Mouse (Mus musculus) hindbrain, embryonic 15.5 days (tissue): ENCODE data around the gene Siglech. TPM values are rescaled to one million over a fixed set of nuclear protein-coding genes. Genes with fewer than 3 reads are reported as not detected.
A peak's percentile ranks its signal among the peaks of the same experiment; 100 is the strongest.

Experiments
- ATAC-seq: fragments of 200-750 bp; cut with Nextera tagmentation; 2 replicates; pipeline ENCODE4 v1.8.0; 2017; ENCODE audit warnings: low read depth, moderate number of reproducible peaks, moderate TSS enrichment; ENCODE audit not compliant: low FRiP score
- H3K27ac ChIP-seq: fragments of 300-500 bp; sonication (generic); replicated peaks from 2 replicates; pipeline ENCODE4 v1.5.1; 2015; ENCODE audit warnings: mild to moderate bottlenecking, inconsistent platforms
- H3K27me3 ChIP-seq: fragments of 300-500 bp; sonication (generic); 2 replicates; pipeline ENCODE4 v1.6.1; 2015; ENCODE audit warnings: control low read depth, inconsistent platforms
- H3K36me3 ChIP-seq: fragments of 300-500 bp; sonication (generic); 2 replicates; pipeline ENCODE4 v1.6.1; 2015; ENCODE audit warnings: control low read depth, inconsistent platforms
- H3K4me1 ChIP-seq: fragments of 300-500 bp; sonication (generic); replicated peaks from 2 replicates; pipeline ENCODE4 v1.6.1; 2015; ENCODE audit warnings: control low read depth, inconsistent platforms
- H3K4me2 ChIP-seq: fragments of 300-500 bp; sonication (generic); 2 replicates; pipeline ENCODE4 v1.6.1; 2015; ENCODE audit warnings: moderate library complexity, mild to moderate bottlenecking, inconsistent platforms
- H3K4me3 ChIP-seq: fragments of 300-500 bp; sonication (generic); 2 replicates; pipeline ENCODE4 v1.5.1; 2015; ENCODE audit warnings: mild to moderate bottlenecking, inconsistent platforms
- H3K9ac ChIP-seq: fragments of 300-500 bp; sonication (generic); 2 replicates; pipeline ENCODE4 v1.6.1; 2015; ENCODE audit warnings: inconsistent platforms
- H3K9me3 ChIP-seq: fragments of 300-500 bp; sonication (generic); 2 replicates; pipeline ENCODE4 v1.6.1; 2016; ENCODE audit warnings: control low read depth, inconsistent platforms
- WGBS: fragments of 180-500 bp; shearing (Covaris S2); methylation state at CpG from one replicate; pipeline ENCODE4 v1.1.7; 2015; 5-methylcytosine and 5-hydroxymethylcytosine counted together
- polyA plus RNA-seq: library from polyadenylated mRNA; unstranded; fragments of >200 nt; fragmentation: Nextera tagmentation; extraction: Ambion mirVana; gene quantifications from 2 replicates; pipeline ENCODE4 v1.2.1, GENCODE M21; 2015

The Siglech gene
- polyA plus RNA-seq: 1.9 and 2.2 TPM in 2 replicates

GRCm38 (mm10) chr7:55767926-55768325 is at the start of gene Siglech:
TSS of gene Siglech (plus strand) at chr7:55768178.
- ATAC-seq: no peak
- no peak within 1 kb of the TSS for H3K27ac ChIP-seq
- H3K4me3 ChIP-seq: no peak within 1 kb of the TSS
- no peaks in the 10 kb centered on the region for H3K9me3 ChIP-seq
- H3K9ac ChIP-seq: no peak within 1 kb of the TSS
- H3K4me1 ChIP-seq: no peaks in the 10 kb centered on the region
- no peaks in the 10 kb centered on the region for H3K27me3 ChIP-seq
- H3K4me2 ChIP-seq: no peak within 1 kb of the TSS
- no peaks in the 10 kb centered on the region for H3K36me3 ChIP-seq
- 39% methylated on average over 3 of the region's 3 CpGs for WGBS

- no peak for ATAC-seq
- Histone ChIP-seq H3K4me3 (no peak overlapping the region), H3K4me2 (no peak overlapping the region), H3K27me3 (no peaks in the 10 kb centered on the region), H3K27ac (no peak overlapping the region), H3K9me3 (no peaks in the 10 kb centered on the region), H3K36me3 (no peaks in the 10 kb centered on the region), H3K9ac (no peak overlapping the region), H3K4me1 (no peaks in the 10 kb centered on the region)
- WGBS: 83% methylated on average over 7 of the region's 7 CpGs
These were observed 45.3 kb upstream of the Siglech start for GRCm38 (mm10) chr7:55722673-55723072.

- WGBS: 75% methylated on average over 1 of the region's 1 CpGs
- Histone ChIP-seq H3K9ac (no peak overlapping the region), H3K4me2 (no peak overlapping the region), H3K27ac (no peak overlapping the region), H3K4me3 (no peak overlapping the region), H3K36me3 (no peaks in the 10 kb centered on the region), H3K9me3 (no peaks in the 10 kb centered on the region; the same call in 1 of the 2 replicates), H3K27me3 (no peaks in the 10 kb centered on the region), H3K4me1 (no peaks in the 10 kb centered on the region)
- ATAC-seq: no peak
These were observed 39.1 kb upstream of the Siglech start for GRCm38 (mm10) chr7:55728903-55729302.

GRCm38 (mm10) chr7:55734483-55734882 is 33.5 kb upstream of the Siglech start:
- 93% methylated on average over 2 of the region's 2 CpGs for WGBS
- Histone ChIP-seq H3K9me3 (no peaks in the 10 kb centered on the region; the same call in 1 of the 2 replicates), H3K4me1 (no peaks in the 10 kb centered on the region), H3K27me3 (no peaks in the 10 kb centered on the region), H3K4me3 (no peak overlapping the region), H3K4me2 (no peak overlapping the region), H3K36me3 (no peaks in the 10 kb centered on the region), H3K9ac (no peak overlapping the region), H3K27ac (no peak overlapping the region)
- ATAC-seq: no peak

GRCm38 (mm10) chr7:55737125-55737912 is 30.7 kb upstream of the Siglech start:
- Histone ChIP-seq H3K4me3 (no peak overlapping the region), H3K4me1 (no peaks in the 10 kb centered on the region), H3K9me3 (no peaks in the 10 kb centered on the region), H3K27me3 (no peaks in the 10 kb centered on the region), H3K36me3 (no peaks in the 10 kb centered on the region), H3K9ac (no peak overlapping the region), H3K4me2 (no peak overlapping the region), H3K27ac (no peak overlapping the region)
- WGBS: 39% methylated on average over 4 of the region's 4 CpGs
- ATAC-seq: peak; percentile 84

- no peak for ATAC-seq
- H3K9ac ChIP-seq: no peak overlapping the region
- 84% methylated on average over 3 of the region's 3 CpGs for WGBS
These were observed 24.2 kb upstream of the Siglech start for GRCm38 (mm10) chr7:55743614-55744267.

GRCm38 (mm10) chr7:55744566-55745220 is 23.3 kb upstream of the Siglech start:
- Histone ChIP-seq H3K9ac (no peak overlapping the region), H3K9me3 (no peaks in the 10 kb centered on the region), H3K4me3 (no peak overlapping the region), H3K27ac (0 out of 2 replicates have a peak overlapping the region, but pooled peaks have one; percentile 2), H3K27me3 (no peaks in the 10 kb centered on the region), H3K4me2 (no peak overlapping the region), H3K36me3 (no peaks in the 10 kb centered on the region), H3K4me1 (no peaks in the 10 kb centered on the region)
- WGBS: 34% methylated on average over 10 of the region's 10 CpGs
- ATAC-seq: peak; percentile 78

More at GRCm38 (mm10) chr7:55743614-55744267, 24.2 kb upstream of the Siglech start:
- H3K4me3 ChIP-seq: no peak overlapping the region
- no peaks in the 10 kb centered on the region for H3K36me3 ChIP-seq
- H3K9me3 ChIP-seq: no peaks in the 10 kb centered on the region
- no peaks in the 10 kb centered on the region for H3K4me1 ChIP-seq
- H3K27me3 ChIP-seq: no peaks in the 10 kb centered on the region
- no peak overlapping the region for H3K4me2 ChIP-seq
- H3K27ac ChIP-seq: no peak overlapping the region

GRCm38 (mm10) chr7:55750841-55751240 is 17.1 kb upstream of the Siglech start:
- H3K4me1 ChIP-seq: no peaks in the 10 kb centered on the region
- H3K27me3 ChIP-seq: no peaks in the 10 kb centered on the region
- no peak overlapping the region for H3K9ac ChIP-seq
- H3K27ac ChIP-seq: no peak overlapping the region
- H3K9me3 ChIP-seq: no peaks in the 10 kb centered on the region
- ATAC-seq: no peak
- WGBS: 80% methylated on average over 3 of the region's 3 CpGs
- H3K36me3 ChIP-seq: no peaks in the 10 kb centered on the region
- H3K4me2 ChIP-seq: no peak overlapping the region
- H3K4me3 ChIP-seq: no peak overlapping the region

GRCm38 (mm10) chr7:55759346-55759745 is 8.6 kb upstream of the Siglech start:
- no peaks in the 10 kb centered on the region for H3K36me3 ChIP-seq
- H3K27me3 ChIP-seq: no peaks in the 10 kb centered on the region
- H3K27ac ChIP-seq: no peak overlapping the region
- WGBS: 69% methylated on average over 3 of the region's 3 CpGs
- H3K9me3 ChIP-seq: no peaks in the 10 kb centered on the region
- no peak overlapping the region for H3K4me2 ChIP-seq
- no peak for ATAC-seq
- no peak overlapping the region for H3K9ac ChIP-seq
- no peak overlapping the region for H3K4me3 ChIP-seq
- no peaks in the 10 kb centered on the region for H3K4me1 ChIP-seq

- Histone ChIP-seq H3K4me2 (no peak overlapping the region), H3K4me3 (no peak overlapping the region), H3K27me3 (no peaks in the 10 kb centered on the region), H3K36me3 (no peaks in the 10 kb centered on the region), H3K4me1 (no peaks in the 10 kb centered on the region), H3K9ac (no peak overlapping the region), H3K27ac (no peak overlapping the region), H3K9me3 (no peaks in the 10 kb centered on the region)
- 65% methylated on average over 4 of the region's 4 CpGs for WGBS
- no peak for ATAC-seq
These were observed 12.0 kb downstream of the Siglech start for GRCm38 (mm10) chr7:55780011-55780410.

GRCm38 (mm10) chr7:55782493-55782892 is 14.5 kb downstream of the Siglech start:
- H3K36me3 ChIP-seq: no peaks in the 10 kb centered on the region
- no peak overlapping the region for H3K4me3 ChIP-seq
- no peak overlapping the region for H3K27ac ChIP-seq
- no peak overlapping the region for H3K4me2 ChIP-seq
- H3K9me3 ChIP-seq: no peaks in the 10 kb centered on the region
- H3K9ac ChIP-seq: no peak overlapping the region
- H3K4me1 ChIP-seq: no peaks in the 10 kb centered on the region
- WGBS: 68% methylated on average over 3 of the region's 3 CpGs
- ATAC-seq: no peak
- no peaks in the 10 kb centered on the region for H3K27me3 ChIP-seq

GRCm38 (mm10) chr7:55784580-55784979 is 16.6 kb downstream of the Siglech start:
- 90% methylated on average over 3 of the region's 3 CpGs for WGBS
- Histone ChIP-seq H3K4me2 (no peak overlapping the region), H3K4me1 (no peaks in the 10 kb centered on the region), H3K4me3 (no peak overlapping the region), H3K9ac (no peak overlapping the region), H3K27ac (no peak overlapping the region), H3K36me3 (no peaks in the 10 kb centered on the region), H3K9me3 (no peaks in the 10 kb centered on the region), H3K27me3 (no peaks in the 10 kb centered on the region)
- ATAC-seq: no peak
